Mouse (Mus musculus) activated CD4-positive, CD25-positive, alpha-beta regulatory T cell (primary cell): ENCODE results near the gene Zic5. TPM values are rescaled to one million over a fixed set of nuclear protein-coding genes. Genes with fewer than 3 reads are reported as not detected.

Experiments used
- polyA plus RNA-seq, 2 experiments: library from polyadenylated mRNA; unstranded; fragments of 100-300 nt; shearing (Covaris generic); gene quantifications; one replicate each; pipeline ENCODE4 v1.2.1; 2017

Zic5 gene
- polyA plus RNA-seq: 1 to 10 TPM in 1 of 2 experiments, not detected in 1; 1.4 TPM

GRCm38 (mm10) chr14:122464763-122465741 lies at the start of gene Zic5:
Gene Zic5, minus strand, starts transcription at chr14:122465677.

GRCm38 (mm10) chr14:122490441-122491328 lies 25.2 kb upstream of the Zic5 start, which contains the start of gene Gm10837:
Gene Gm10837, plus strand, starts transcription at chr14:122490586.

GRCm38 (mm10) chr14:122474891-122475556 lies 9.5 kb upstream of the Zic5 start, which contains the start of gene Zic2:
Gene Zic2, plus strand, starts transcription at chr14:122475435.

GRCm38 (mm10) chr14:122450496-122451382 lies 14.7 kb downstream of the Zic5 start, which contains the start of gene Gm5089:
Gene Gm5089, minus strand, starts transcription at chr14:122451115.

Other genes starting within 250 kb of the Zic5 start
- under 1 TPM in 1 of 2 experiments, not detected in 1; 0.26 TPM for gene Gm5089, start 14.6 kb downstream of the Zic5 start, polyA plus RNA-seq
- not detected for gene Zic2, start 9.8 kb upstream of the Zic5 start, polyA plus RNA-seq
- under 1 TPM in 1 of 2 experiments, not detected in 1; 0.70 TPM for gene Gm10837, start 24.9 kb upstream of the Zic5 start, polyA plus RNA-seq
- 10 to 100 TPM; 14.8 to 24.0 TPM for gene Pcca, start 68.6 kb upstream of the Zic5 start, polyA plus RNA-seq